Mouse (Mus musculus) heart, adult 8-10 months (tissue): ENCODE data around the gene Grem2. TPM values are rescaled to one million over a fixed set of nuclear protein-coding genes. Genes with fewer than 3 reads are reported as not detected.

Experiments
- DNase-seq: peaks from one replicate; pipeline ENCODE4 v3.0.0; 2022; ENCODE audit warnings: low spot score
- total RNA-seq, 4 experiments: library from RNA; stranded (reverse); gene quantifications; 2 replicates each; pipeline ENCODE4 v1.2.4; 2022

Grem2 gene
- under 1 TPM in 3 of 4 experiments, not detected in 1; 0.06 to 0.14 (median 0.11) TPM for total RNA-seq

DNA sequence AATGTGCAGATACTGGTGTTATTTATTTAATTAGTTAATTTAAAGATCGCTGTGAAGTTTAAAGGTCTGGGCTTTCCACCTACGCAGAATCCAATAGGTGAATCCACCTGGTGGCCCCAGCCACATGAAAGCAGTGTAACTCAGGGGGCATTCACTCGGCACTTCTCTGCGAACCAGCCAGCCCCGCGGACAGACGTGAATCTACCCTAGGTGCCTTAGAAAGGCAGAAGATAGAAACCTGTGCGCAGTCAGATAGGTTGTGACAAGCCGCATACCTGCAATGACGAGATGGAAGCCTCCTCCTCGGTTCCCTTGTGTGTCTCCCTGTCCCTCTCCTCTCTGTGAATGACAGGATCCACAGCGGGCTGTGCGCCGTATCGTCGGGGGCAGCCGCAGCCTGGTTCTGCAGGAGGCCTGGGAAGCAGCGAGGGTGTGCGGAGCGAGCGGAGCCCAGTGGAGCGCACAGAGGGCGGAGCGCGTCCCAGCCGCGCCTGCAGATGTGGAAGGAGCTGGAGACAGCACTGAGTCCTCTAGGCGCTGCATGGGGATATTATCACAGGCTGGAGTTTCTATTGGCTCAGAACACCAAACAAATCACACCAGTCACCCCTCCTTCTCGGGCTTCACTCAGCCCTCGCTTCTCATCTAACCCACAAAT, at the start of gene Grem2:
TSS of gene Grem2 (minus strand) at position 522 of the 658 bp plus-strand sequence.
- DNase-seq, result no peak

DNA sequence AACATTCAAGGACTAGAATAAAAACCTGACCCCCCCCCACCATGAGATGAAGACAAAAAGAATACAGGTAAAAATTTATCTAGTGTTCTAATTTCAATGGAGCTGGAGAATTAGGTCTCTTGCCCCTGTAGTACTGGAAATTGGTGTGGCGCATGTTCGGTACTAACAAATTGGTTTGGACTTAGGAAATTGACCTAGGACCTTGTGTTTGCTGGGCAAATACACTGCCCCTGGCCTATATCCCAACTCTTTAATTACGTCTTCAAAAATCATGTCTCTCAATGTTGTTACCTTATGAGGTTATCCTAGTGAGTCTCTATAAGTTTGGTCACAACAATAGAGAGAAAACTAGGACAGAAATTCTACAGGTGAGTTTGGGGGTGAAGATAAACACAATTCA, 38.2 kb upstream of the Grem2 start:
- no peak for DNase-seq

- no peak for DNase-seq
These were observed 9.5 kb upstream of the Grem2 start for GRCm38 (mm10) chr1:174931003-174931619.

- DNase-seq, result no peak
These were observed 8.0 kb upstream of the Grem2 start for GRCm38 (mm10) chr1:174929459-174930181.

DNA sequence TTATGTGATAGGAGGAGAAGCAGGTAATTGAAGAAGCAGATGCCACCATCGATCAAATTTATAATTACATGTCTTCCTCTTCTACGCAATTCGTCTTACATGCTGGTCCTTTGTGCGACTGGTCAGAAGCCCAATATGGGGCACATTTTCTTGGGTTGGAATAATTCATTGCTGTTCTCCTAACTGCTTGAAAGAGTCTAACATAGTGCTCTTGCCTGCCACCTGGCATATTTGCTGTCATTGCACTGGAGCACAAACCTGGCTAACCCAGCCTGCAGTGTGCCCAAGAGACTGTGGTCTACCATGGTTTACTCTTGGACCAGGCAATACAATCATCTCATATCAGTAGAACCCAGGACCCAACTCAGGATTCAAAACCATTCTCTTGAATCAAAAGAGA, 2.7 kb downstream of the Grem2 start:
- DNase-seq, result no peak

DNA sequence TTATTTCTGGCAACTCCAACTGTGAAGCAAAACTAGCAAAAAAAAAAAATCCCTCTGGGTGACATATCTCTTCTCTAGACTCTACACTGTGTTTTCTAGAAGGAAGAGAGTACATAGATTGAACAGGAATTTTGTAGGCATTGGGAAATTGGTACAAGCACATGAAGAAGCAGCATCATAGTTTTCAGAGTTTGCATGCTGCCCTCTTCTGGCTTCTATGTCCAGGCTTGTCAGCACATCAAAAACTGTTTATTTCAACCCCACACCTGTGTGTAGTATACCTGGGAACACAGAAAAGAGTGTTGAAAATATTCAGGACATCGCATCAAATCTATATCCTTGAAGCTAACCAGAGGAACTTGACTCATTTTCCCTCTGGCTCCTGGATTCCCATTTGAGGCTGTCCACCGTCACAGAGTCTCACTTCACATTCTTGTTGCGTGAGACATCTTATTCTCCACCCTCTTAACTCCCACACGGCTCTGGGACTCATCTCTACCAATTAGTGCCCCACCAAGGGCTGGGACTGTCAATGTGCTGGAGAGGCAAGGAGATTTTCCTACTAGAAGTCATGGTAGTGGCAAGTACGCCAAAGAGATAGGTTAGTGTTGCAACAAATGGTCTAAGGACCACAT, 3.3 kb downstream of the Grem2 start:
- no peak for DNase-seq

DNA sequence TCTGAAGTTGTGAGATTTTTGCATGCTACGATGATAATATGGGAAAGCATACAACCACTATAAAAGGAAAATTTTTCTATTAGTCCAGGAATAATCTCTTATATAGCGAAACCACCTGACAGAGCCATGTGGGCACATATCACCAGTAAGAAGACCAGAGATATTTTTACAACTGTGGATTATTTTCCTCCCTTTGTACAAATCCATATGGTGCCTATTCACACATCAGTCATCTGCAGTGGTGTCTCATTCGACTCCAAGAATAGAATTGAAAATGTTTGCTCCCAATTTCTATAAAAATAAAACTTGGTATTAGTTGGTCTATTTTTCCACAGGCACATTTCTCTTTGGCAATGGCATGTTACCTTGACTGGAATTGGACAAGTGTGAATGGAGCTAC, 11.8 kb downstream of the Grem2 start:
- no peak for DNase-seq

DNA sequence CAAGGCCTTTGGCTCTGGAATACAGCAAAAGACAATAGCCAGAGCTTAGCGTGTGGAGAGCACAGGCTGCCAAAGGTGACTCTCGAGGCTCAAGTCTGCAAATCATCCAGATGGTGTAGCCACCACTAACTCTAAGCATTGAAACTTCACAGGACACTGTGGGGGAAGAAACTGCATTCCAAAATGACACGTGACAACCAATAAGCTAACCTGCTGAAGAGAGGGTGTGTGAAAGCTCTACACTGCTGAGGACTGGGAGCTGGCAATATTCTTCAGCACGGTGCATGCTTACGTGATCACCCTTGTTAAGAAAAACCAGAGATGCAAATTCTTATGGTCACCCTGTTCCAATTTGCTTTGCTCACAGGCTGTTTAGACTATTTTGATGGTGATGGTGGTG, 13.4 kb downstream of the Grem2 start:
- no peak for DNase-seq

DNA sequence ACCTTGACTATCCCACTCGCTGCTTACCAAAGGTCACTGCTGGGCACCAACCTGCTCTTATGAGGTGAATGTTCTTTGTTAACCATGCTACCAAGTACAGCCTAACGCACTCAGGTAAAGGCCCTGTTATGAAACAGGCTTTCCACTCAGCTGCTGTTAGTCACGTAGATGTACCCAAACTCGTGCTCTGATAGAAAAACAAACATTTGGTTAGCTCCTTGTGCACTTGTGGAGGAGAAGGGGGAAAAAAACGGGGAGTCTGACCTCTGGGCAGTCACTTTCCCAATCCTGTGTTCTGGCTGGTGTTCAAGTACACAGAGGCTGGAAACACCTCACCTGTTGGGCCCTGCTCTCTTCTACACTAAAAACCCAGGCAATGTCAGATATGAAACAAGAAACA, 14.0 kb downstream of the Grem2 start:
- no peak for DNase-seq

GRCm38 (mm10) chr1:174902755-174903154, 18.9 kb downstream of the Grem2 start:
- DNase-seq, result no peak

DNA sequence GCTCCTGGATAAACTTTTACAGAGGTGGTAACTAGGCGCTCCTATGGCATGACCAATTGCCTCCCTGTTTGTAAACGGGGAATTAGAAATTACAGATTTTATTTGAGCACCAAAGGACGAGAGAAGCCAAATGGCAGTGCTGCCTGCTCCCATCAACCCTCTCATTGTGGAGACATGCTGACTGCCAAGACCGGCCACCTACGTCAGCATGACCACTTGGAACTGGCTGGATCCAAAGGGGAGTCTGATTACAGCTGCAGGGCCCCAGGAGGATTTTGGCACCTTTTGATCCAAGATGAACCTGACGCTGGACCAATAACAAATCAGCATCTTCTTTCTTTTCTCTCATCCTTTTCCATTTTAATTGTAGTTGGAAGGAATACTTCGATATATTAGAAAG, 29.1 kb downstream of the Grem2 start:
- DNase-seq, result no peak

- DNase-seq, result no peak
These were observed 32.8 kb downstream of the Grem2 start for GRCm38 (mm10) chr1:174888684-174889405.

GRCm38 (mm10) chr1:174888073-174888472, 33.5 kb downstream of the Grem2 start:
- no peak for DNase-seq

GRCm38 (mm10) chr1:174882496-174882895, 39.1 kb downstream of the Grem2 start:
- no peak for DNase-seq

DNA sequence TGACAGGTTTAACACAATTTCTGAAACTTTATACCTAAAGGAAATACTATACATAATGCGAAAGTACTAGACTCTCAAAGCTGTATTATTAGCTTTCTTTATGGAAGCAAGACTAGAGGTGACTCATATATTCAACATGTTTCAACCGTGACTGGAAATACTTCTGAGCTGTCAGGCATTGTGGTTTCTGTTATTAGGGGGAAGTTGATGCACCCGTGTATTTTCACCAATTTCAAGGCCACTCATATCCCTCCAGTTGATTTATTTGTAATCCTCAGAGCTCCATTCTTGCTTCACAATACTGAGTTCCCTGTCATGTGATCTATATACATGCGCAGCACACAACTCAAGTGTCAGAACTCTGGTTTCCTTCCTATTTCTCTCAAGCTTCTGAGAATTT, 46.4 kb downstream of the Grem2 start:
- no peak for DNase-seq

DNA sequence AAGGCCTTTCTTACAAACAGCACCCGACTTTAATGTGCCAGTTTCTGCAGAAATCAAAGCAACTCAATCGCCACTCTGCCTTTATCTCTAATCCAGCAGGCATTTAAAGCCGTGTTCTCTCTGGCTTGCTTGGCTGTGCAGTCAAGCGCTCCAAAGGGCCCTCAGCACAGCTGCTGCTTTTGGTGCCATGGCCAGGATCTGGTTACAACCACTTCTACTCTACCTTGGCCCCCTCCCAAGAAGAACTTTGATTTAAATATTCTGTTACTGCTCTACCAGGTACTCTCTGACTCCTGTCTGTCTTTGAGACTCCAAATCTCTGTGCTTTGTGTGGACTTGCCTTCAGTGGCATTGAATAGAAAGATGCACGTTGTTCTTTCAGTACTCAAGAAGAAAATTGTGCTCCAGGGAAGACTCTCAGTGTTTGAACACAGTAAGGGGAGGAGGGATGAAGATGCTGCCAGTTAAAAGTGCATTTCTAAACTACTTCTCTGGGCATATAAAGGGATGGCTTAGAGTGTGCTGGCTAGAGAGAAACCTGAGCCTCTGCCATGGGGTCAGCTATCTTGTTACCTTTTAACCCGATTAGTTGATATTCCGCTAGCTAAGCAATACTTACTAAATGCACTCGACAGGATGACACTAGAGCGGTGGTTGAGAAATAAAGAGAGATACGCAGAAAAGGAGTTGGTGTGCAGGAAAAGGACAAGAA, 61.1 kb downstream of the Grem2 start:
- DNase-seq, result no peak

DNA sequence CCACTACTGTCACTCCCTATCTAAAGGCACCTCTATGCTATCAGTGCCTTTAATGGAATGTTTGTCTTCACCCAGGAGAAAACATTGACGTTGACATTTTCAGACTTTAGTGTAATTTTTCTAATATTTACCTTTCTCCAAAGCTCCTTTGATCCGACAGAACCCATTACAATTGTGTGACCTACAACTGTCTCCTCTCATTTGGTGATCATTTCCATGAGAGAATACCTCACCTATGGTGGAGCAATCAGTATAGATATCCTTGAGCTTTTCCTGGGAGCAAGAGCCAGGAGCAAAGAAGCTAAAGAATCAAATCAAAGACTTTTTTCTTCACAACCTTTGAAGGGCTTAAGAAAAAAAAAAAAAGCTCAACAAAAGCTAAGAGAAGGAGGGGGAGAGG, 65.4 kb downstream of the Grem2 start:
- DNase-seq, result no peak

- no peak for DNase-seq
These were observed 76.8 kb downstream of the Grem2 start for GRCm38 (mm10) chr1:174844786-174845185.

- no peak for DNase-seq
These were observed 84.8 kb downstream of the Grem2 start for GRCm38 (mm10) chr1:174836861-174837260.

DNA sequence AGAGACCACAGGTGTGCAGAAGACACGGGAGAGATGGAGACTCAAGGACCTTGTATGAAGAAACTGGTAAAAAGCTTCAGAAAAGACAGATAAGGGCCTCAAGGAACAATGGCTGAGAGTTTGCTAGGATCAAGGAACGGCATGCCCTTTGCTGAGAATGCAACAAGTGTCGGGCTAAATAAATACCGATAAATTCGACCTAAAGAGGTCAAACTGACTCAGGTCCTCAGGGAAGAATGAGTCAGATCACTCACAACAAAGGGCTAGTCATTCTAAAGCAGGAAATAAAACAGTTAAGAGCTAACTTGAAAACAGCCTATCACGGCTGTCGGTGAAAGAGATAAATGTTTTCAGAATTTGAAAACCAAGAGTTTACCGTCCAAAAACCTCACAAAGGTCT, 95.1 kb downstream of the Grem2 start:
- no peak for DNase-seq

DNA sequence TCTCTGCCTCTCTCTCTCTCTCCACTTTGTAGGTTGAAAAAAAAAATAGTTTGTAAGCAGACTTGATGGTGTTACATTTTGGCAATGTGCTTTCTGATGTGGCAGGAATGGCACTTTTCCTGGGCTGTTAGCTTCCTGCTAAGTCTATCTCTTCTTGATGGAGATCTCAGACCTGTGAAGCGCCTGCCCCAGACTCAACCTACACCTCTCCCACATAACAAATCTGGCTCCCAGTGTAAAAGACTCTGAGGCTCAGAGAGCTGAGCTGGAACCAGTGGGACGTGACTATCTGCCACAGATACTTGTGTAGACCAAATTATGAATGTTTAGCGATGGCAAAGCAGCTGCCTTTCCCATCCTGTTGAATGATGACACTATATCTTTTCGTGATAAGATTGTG, 109.8 kb downstream of the Grem2 start:
- DNase-seq, result no peak
